Mouse (Mus musculus): Measurements from ENCODE around the gene Acaca. TPM values are rescaled to one million over a fixed set of nuclear protein-coding genes. Genes with fewer than 3 reads are reported as not detected.
A peak's percentile ranks its signal among the peaks of the same experiment; 100 is the strongest.

Gene Acaca
- total RNA-seq, 2 experiments from 2014 or later = 87.4 to 91.5 TPM

GRCm38 (mm10) chr11:84210876-84211275 is 81.4 kb downstream of the Acaca start:
- no peak for DNase-seq (ENCODE audit: low spot score in 2 of 2)

DNA sequence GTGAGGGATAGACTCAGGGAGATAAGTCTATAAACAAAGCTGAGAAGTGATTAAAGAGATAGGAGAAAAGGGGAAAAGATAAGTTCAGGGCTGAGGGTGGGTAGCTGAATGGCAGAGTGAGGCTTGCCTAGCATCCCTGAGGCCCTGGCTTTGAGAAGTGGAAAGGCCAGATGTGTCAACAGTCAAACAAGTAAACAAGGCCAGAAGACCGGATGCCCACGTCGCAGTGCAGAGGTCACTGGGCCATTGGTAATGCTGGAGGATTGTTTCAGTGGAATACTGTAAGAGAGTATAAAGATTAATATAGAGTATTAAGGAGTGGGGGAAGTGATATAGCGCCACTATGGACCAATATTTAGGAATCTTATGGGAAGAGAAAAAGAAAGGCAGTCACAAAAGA is 89.5 kb downstream of the Acaca start:
- DNase-seq (ENCODE audit: low spot score in 2 of 2) = no peak

DNA sequence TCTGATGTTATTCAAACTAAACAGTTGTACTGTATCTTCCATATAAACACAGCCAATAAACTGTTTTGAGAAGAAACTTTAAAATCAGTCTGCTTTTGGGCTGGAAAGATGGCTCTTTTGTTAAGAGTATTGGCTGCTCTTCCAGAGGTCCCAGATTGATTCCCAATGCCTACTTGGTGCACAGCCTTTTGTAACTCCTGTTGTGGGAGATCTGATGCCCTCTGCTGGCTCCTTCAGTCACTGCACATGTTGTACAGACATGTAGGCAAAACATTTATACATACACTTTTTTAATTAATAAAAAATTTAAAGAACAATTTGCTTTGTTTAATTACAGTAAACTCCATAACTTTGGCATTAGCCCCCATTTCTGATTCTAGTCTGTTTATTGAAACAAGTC is 114.1 kb downstream of the Acaca start:
- peak; percentile 11 to 26 for DNase-seq (ENCODE audit: low spot score in 2 of 2)

GRCm38 (mm10) chr11:84247370-84247769 is 117.9 kb downstream of the Acaca start:
- no peak for DNase-seq (ENCODE audit: low spot score in 2 of 2)

GRCm38 (mm10) chr11:84251170-84251569 is 121.7 kb downstream of the Acaca start:
- DNase-seq (ENCODE audit: low spot score in 2 of 2) = no peak

- DNase-seq (ENCODE audit: low spot score in 2 of 2) = no peak
Observed at GRCm38 (mm10) chr11:84252425-84252824, 123.0 kb downstream of the Acaca start.

DNA sequence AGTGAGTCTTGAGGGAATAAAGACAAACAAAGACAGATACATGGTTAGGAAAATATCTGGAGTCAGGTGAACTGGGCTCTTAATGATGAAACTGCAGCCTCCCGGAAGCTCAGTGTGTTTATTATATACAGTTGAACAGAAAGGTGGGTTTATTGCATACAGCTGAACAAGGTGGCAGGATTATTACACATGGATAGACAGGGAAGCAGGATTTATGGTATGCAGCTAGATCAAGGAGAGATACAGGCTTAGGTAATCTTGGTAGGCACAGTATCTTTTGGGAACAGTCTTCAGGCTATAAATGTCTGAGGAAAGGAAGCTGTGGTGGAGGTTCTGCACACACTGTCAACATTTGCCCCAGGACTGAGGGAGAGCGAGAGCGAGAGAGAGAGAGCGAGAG is 126.4 kb downstream of the Acaca start:
- no peak for DNase-seq (ENCODE audit: low spot score in 2 of 2)

DNA sequence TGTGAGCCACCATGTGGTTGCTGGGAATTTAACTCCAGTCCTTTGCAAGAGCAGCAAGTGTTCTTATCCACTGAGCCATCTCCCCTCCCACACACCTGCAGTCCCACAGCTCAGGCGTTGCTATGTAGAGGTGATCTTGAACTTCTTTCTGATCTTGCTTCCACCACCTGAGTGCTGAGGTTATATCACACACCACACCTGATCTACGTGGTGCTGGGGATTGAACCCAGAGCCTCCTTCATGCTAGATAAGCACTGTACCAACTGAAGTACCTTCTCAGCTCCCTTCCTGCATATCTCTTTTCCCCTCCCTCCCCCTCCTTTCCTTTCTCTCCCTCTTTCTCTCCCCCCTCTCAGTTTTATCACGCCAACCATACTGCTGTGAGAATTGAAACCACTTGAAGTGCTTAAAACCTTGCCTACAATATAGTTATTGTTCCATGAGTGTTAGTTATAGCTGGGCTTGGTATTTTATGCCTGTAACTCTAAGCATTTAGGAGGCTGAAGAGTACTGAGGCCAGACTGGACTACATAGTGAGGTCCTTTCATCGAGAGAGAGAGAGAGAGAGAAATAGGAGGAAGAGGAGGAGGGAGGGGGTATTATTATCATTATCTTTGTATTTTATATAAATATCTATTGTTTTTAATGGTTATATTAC is 128.7 kb downstream of the Acaca start:
- no peak for DNase-seq (ENCODE audit: low spot score in 2 of 2)

DNA sequence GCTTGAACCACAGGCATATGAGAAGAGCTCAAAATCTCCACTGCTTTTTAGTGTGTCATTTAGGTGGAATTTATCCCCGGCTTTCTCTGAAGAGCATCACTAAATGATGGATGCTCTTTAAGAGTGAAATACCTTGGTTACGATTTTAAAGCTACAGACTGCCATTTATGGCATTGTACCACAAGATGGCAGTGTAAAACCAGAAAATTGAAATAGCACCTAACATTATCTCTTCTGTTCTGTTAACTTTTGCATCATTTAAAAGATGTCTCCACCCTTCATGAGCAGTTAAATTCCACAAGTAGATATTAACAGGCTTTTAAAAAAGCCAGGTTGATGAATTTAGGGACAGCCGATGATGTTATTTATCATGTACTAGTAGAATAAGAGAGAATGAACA is 135.0 kb downstream of the Acaca start:
- peak in 1 of 2 experiments; percentile 42 for DNase-seq (ENCODE audit: low spot score in 2 of 2)

DNA sequence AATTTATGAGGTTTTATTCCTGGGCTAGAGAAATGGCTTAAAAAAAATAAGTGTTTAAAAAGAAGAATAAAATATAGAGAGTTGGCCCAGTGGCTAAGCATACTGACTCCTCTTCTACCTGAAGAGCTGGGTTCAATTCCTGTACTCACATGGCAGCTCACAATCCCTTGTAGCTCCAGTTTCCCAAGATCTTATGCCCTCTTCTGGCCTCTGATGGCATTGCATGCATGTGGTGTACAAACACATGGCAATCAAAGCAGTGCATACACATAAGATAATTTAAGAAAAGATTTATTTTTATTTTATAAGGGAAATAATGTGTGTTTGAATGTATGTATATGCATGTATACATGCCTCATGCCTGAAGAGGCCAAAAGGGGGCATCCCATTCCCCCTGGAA is 138.6 kb downstream of the Acaca start:
- no peak for DNase-seq (ENCODE audit: low spot score in 2 of 2)

GRCm38 (mm10) chr11:84270511-84270910 is 141.0 kb downstream of the Acaca start:
- DNase-seq (ENCODE audit: low spot score in 2 of 2) = no peak

DNA sequence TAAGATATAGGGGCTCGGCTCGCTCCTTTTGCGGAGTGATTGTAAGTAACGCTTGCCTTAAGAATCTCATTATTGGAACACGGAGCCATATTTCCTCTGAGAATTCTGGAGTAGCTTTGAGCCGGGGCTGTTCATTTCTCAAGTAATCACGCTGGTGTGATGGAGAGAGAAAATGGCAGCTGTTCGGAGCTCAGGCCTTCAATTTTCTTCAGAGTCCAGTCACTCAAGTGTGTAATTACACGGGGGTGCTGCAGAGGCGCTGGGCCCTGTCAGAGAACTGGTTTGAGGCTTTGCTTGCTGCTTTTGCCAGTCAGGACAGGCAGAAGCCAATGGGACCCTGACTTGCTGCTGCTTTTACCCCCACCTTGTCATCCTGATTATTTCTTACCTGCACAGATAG is 142.5 kb downstream of the Acaca start:
- no peak for DNase-seq (ENCODE audit: low spot score in 2 of 2)

- no peak for DNase-seq (ENCODE audit: low spot score in 2 of 2)
Observed at GRCm38 (mm10) chr11:84272574-84272973, 143.1 kb downstream of the Acaca start.

GRCm38 (mm10) chr11:84276979-84277378 is 147.5 kb downstream of the Acaca start:
- DNase-seq (ENCODE audit: low spot score in 2 of 2) = no peak

DNA sequence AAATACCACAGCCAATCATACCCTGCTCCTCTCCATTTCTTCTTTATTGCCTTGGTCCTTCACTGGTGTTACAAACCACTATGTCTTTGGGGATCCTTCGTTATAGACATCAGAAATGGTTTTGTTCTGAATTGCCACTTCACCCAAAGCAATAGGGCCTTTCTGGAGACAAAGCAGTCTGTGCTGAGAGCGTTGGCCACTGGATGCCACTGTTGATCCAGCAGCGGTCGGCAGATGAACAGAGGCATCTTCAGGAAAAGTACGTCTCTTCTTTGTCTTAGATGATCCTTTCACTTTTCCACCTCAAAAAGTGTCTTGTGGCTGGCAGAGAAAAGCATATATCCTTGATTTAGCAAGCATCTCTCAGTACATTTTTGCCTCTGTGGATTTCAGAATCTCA is 151.8 kb downstream of the Acaca start:
- DNase-seq (ENCODE audit: low spot score in 2 of 2) = peak in 1 of 2 experiments; percentile 18

- peak in 1 of 2 experiments; percentile 10 for DNase-seq (ENCODE audit: low spot score in 2 of 2)
Observed at GRCm38 (mm10) chr11:84282944-84283703, 153.7 kb downstream of the Acaca start.

DNA sequence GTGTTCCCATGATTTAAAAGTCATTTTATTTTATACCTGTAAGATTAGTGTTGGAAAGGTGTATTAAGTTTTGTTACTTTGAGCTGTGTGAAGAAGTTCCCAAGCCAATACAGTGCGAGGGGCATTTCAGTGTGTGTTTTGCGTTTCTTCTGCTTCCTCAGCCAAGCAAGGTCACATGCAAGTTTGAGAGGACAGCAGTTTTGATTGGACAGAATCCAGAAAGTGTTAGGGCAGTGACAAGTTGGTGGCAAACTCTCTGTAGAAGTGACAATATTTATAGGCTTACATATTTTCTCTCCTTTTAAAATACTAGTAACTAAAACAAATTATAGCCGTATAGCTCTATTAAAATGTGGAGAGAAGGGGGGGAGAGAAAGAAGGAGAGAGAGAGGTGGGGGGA is 161.3 kb downstream of the Acaca start:
- DNase-seq (ENCODE audit: low spot score in 2 of 2) = no peak

DNA sequence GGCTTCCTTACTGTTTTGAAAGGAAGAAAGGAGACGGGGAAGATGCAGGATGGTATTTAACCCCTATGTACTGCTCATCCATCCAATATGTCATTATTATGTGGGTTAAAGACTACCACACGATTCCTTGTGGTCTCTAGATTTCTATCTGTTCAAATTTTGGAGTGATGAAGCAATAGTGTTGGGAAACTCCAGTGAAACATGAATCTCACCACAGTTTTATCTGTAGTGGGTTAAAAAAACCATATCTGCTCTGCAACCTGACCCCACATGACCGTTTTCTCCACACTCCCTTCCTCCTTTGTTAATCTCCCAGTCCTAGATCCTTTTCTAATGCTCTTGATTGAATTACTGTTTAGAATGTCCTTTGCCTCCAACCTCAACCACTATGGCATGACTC is 163.1 kb downstream of the Acaca start:
- DNase-seq (ENCODE audit: low spot score in 2 of 2) = no peak

DNA sequence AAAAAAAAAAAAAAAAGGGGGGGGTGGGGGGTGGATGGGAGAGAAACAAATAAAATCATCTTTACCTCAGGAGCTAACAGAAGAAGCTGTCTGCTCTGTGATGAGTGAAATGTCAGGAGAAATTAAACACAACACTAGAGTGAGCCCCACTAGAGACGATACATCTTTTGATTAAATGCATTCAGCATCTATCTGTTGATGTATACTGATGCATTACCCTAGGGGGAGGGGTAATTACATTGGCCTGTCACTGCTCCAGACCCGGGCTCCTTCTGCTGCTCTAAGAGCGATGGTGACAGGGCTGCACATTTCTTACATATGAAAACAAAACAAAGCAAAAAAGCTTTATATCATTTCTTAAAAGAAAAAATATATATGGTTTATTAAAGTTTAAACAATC is 163.8 kb downstream of the Acaca start:
- no peak for DNase-seq (ENCODE audit: low spot score in 2 of 2)

DNA sequence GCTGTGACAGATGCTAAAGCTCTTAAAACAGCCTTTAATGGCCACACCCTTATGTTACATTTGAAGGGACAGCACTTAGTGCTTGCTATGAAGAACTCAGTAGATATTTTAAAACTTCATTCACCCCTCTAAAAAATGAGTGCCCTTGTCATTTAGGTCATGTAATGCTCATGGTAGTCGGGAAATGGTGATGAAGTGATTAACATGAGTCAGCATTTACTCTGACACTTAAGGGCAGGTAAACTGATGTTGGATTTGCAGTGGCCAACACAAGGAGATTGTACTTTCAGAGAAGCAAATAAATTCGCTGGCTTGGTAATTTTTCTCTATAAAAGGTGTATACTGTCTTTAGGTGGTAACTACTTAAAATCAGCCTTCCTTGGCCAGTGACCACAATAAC is 166.9 kb downstream of the Acaca start:
- DNase-seq (ENCODE audit: low spot score in 2 of 2) = no peak

DNA sequence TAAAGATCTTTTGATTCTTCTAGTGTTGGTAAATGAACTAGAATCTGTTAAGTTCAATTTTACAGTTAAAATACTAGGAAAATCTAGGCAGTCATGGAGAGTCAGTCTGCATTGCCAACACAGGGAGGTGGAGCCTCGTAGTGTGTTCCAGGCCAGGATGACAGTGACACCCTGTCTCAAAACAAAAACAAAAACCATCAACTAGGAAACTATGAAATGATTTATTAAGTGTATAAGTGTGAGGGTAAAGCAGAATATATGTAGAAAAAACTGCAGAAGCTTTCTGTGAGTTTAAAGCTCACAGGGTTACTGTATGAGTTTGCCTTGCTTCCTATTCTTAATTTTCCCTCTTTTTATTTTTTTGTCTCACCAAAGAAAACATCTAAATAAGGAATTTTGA is 176.0 kb downstream of the Acaca start:
- no peak for DNase-seq (ENCODE audit: low spot score in 2 of 2)

DNA sequence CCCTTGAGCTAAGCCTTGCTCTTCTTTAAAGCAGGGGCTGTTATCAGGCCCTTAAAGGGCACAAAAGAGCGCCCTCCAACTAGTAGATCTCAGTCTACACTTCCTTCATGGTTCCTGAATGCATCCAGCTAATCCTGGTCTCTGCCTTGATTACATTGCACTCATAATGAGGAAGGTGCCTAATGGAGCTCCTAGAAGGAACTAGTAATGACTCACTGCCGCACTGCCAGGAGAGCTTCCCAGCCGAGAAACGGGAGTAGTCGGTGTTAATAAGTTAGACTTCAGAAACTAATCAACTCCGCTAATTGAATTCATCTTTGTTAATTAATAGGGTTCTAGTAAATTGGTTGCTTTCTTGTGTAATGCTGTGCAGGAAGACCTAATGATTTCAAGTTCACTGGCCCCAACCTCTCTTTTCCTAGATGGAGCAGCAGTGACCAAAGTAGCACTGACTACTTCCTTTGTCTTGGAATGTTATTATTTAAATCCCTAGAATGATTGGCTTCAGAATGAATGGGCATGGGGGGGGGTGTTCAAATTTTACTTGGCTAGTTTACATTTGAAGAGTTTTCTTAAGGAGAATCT is 176.8 kb downstream of the Acaca start:
- DNase-seq (ENCODE audit: low spot score in 2 of 2) = no peak

Data from layer of hippocampus, postnatal 14 days (tissue).